Mouse (Mus musculus): ENCODE measurements at regions not wholly inside any gene's neighbourhood (a gene's known extent, or its start where the extent isn't known, plus 50 kb on each side); places are given as distances from the start of the nearest gene placed in this dataset.

- intact Hi-C loops (cut with DNase I): no loop called here
These were observed 305.9 kb downstream of the Klf6 start for GRCm38 (mm10) chr13:6167055-6167761.

GRCm38 (mm10) chr13:6173095-6173494, 311.8 kb downstream of the Klf6 start:
- intact Hi-C loops (cut with DNase I): no loop called here
- DNase-seq: no peak

More at GRCm38 (mm10) chr13:6167055-6167761, 305.9 kb downstream of the Klf6 start:
- DNase-seq: no peak

GRCm38 (mm10) chr13:6178362-6179070, 317.2 kb downstream of the Klf6 start:
- no peak for DNase-seq
- intact Hi-C loops (cut with DNase I): no loop called here

- intact Hi-C loops (cut with DNase I): no loop called here
- DNase-seq: no peak
These were observed 327.9 kb downstream of the Klf6 start for GRCm38 (mm10) chr13:6189133-6189532.

- DNase-seq: no peak
- intact Hi-C loops (cut with DNase I): no loop called here
These were observed 328.3 kb downstream of the Klf6 start for GRCm38 (mm10) chr13:6189566-6189965.

GRCm38 (mm10) chr13:6191186-6191914, 330.1 kb downstream of the Klf6 start:
- intact Hi-C loops (cut with DNase I): loop anchor here (5.0 to 10.0 kb wide), 2 partner anchors 329 to 1417 kb away; partner anchors contain the start of gene Klf6

GRCm38 (mm10) chr13:6191915-6192295, 330.6 kb downstream of the Klf6 start:
- intact Hi-C loops (cut with DNase I): loop anchor here (5.0 to 10.0 kb wide), 2 partner anchors 330 to 1417 kb away; partner anchors contain the start of gene Klf6
- DNase-seq: peak; percentile 6 to 18

More at GRCm38 (mm10) chr13:6191186-6191914, 330.1 kb downstream of the Klf6 start:
- peak in 1 of 2 experiments; percentile 2 for DNase-seq

- intact Hi-C loops (cut with DNase I): loop anchor here (10.0 kb wide), 1 partner anchor 1422 kb away; no protein-coding TSS in a partner anchor
- DNase-seq: no peak
These were observed 335.4 kb downstream of the Klf6 start for GRCm38 (mm10) chr13:6196690-6197089.

GRCm38 (mm10) chr13:6199107-6199506, 337.8 kb downstream of the Klf6 start:
- intact Hi-C loops (cut with DNase I): loop anchor here (10.0 kb wide), 1 partner anchor 1424 kb away; no protein-coding TSS in a partner anchor
- DNase-seq: no peak

GRCm38 (mm10) chr13:6201516-6201915, 340.2 kb downstream of the Klf6 start:
- DNase-seq: no peak
- intact Hi-C loops (cut with DNase I): no loop called here

GRCm38 (mm10) chr13:6204801-6205200, 343.1 kb upstream of the Pitrm1 start:
- intact Hi-C loops (cut with DNase I): no loop called here

GRCm38 (mm10) chr13:6212550-6212949, 335.4 kb upstream of the Pitrm1 start:
- intact Hi-C loops (cut with DNase I): no loop called here
- no peak for DNase-seq

More at GRCm38 (mm10) chr13:6204801-6205200, 343.1 kb upstream of the Pitrm1 start:
- no peak for DNase-seq

GRCm38 (mm10) chr13:6214189-6214588, 333.8 kb upstream of the Pitrm1 start:
- DNase-seq: no peak
- intact Hi-C loops (cut with DNase I): no loop called here

GRCm38 (mm10) chr13:6226087-6226643, 321.8 kb upstream of the Pitrm1 start:
- no peak for DNase-seq
- intact Hi-C loops (cut with DNase I): no loop called here

GRCm38 (mm10) chr13:6228278-6228677, 319.7 kb upstream of the Pitrm1 start:
- intact Hi-C loops (cut with DNase I): no loop called here
- no peak for DNase-seq

- intact Hi-C loops (cut with DNase I): no loop called here
- no peak for DNase-seq
These were observed 312.6 kb upstream of the Pitrm1 start for GRCm38 (mm10) chr13:6235394-6235793.

GRCm38 (mm10) chr13:6236503-6236902, 311.4 kb upstream of the Pitrm1 start:
- no peak for DNase-seq
- intact Hi-C loops (cut with DNase I): no loop called here

GRCm38 (mm10) chr13:6237201-6237600, 310.7 kb upstream of the Pitrm1 start:
- no peak for DNase-seq
- intact Hi-C loops (cut with DNase I): no loop called here

- no peak for DNase-seq
- intact Hi-C loops (cut with DNase I): no loop called here
These were observed 307.1 kb upstream of the Pitrm1 start for GRCm38 (mm10) chr13:6240855-6241254.

- DNase-seq: no peak
- intact Hi-C loops (cut with DNase I): no loop called here
These were observed 306.4 kb upstream of the Pitrm1 start for GRCm38 (mm10) chr13:6241472-6242123.
